Mouse (Mus musculus) urinary bladder, postnatal 10 days (tissue): ENCODE measurements at regions not wholly inside any gene's neighbourhood (a gene's known extent, or its start where the extent isn't known, plus 50 kb on each side); places are given as distances from the start of the nearest gene placed in this dataset.
A peak's percentile ranks its signal among the peaks of the same experiment; 100 is the strongest.

ENCODE experiments used
- DNase-seq: peaks from one replicate; pipeline ENCODE4 v3.0.0; 2022; ENCODE audit warnings: low spot score

DNA sequence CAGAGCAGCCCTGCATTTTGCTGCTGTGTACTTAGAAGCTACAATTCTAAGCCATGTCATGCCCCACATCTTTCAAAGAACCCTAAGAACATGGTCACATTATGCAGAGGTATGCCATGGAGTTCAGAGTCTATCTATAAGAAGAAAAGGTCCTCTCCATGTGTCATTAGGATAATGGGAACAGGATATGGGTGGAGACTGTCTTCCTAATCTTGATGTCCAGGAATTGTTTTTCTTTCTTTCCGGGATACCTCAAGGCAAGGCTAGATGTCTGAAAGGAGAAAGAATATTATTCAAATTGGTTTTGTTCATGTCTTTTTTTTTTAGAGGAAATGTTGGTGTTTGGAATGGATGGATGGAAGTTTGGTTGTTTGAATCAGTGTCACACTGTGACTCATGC is 477.3 kb upstream of the Gm26657 start:
- DNase-seq: no peak

DNA sequence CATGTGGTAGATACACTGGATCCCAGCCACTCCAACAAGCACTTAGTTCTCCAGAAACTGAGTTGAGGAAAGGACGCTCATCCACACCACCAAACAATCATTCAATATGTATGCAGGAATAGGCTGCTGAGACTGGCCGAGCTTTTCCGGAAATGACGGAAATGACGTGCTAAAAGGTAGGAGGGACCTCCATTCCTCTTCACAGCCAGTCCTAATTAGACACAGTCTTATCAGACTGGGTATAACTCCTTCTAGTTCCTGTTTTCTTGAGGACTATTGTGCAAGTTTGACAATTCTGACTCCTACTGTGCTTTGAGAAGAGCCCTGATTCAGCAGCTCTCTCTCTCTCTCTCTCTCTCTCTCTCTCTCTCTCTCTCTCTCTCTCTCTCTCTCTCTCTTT is 477.9 kb upstream of the Gm26657 start:
- DNase-seq: no peak

DNA sequence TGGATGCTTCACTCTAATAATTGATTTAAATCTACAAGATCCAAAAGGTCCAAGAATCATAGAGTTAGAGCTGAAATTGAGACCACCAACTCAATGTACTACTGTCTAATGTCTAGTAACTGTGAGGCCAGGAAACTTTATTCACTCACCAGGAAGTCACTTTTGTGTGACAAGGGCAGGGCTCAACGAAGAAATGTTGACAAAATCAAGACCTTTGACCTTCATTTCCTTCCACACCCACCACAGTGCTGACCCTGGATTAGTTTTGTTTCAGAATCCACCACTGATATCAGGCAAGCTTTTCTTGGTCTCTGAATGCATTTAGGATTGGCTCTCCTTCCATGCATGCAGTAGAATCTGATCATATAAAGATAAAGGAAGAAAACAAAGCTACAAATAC is 487.5 kb upstream of the Gm26657 start:
- DNase-seq: no peak

DNA sequence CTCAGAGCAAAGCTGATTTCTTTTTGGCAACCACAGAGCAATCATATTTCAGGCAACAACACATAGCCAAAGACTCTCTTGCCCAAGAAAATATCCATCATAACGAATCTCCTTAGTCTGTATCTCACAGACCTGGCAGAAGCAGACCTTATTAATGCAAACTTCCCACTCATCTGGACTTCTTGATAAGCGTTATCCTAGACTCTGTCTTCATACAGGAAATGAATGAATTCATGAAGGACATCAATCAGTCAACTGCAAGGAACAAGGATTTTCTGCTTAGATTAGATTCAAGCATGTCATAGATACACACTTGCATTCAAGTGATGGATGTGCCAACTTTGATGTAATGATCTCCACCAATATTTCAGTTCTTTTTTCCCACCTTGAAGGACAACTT is 488.1 kb upstream of the Gm26657 start:
- DNase-seq: no peak

DNA sequence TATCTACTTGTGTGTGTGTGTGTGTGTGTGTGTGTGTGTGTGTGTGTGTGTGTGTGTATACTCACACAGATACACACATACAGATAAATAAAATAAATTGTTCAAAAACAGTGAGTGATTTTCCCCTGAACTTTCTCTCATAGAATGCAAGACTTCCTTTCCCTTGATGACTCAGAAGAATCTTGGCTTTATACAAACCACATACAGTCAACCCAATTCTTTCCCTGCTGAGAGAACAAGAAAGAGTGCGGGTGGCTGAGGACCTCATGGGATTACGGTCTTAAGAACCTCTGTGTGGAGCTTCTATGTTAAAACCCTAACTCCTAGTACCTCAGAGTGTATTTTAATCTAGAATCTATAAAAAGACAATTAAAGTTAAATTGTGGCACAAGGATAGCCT is 489.3 kb upstream of the Gm26657 start:
- no peak for DNase-seq

DNA sequence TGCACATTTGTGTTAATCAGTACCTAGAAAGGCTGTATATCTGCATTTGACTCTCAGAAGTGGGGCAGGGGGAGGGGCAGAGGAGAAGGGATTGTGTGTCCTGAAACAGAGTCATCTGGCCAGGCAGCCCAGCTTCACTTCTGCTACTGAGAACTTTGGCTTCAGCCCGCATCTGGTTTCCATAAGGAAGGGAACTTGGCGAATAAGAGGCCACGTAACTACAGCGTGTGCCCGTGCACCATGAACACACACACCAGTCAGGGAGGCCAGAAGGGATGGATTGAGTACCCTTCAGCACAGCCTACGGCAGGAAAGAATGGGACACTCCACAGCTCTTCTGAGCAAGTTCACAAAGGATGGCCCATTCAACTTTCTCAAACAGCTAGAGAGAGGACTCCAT is 496.0 kb upstream of the Gm26657 start:
- no peak for DNase-seq

DNA sequence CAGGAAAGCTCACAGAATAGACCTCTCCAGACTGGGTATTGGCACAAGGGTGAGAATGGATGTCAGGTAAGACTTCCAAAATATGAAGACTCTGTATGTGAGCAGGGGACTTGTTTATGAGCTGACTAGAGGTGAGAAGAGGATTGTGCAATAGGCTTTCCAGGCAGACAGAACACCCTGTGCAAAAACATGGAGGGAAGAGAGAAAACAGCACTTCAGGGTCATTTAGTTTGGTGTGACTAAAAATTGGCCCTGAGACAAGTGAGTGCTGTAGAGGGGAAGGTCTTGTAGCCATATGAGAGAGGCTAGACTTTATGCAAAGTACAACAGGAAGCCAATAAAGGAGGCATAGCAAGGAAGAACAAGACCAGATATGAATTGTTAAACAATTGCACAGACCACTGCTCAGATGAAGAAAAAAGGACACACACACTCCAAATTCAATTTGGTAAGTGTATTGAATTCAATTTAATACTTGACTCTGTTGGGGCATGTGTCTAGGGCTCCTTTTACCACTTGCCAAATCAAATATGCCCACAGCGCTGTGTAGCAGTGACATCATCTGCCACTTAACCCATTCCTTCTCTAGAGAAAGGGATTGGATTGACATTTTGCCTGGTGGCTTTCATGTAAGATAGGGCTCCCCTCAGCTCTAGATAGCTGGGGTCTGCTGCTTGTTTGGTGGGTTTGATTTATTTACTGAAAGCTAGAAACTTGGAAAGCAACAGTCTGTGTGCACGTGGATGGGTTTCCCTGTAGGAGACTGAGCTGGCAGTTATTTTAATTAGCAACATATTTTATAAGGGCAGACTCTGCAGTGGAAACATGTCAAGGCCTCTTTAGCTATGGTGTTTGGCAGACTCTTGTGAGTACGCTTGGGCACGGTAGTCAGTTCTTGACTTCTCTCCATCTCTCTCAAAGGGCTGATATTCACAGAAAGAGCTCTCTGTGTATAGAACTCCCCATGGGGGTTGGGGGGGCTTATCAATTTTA is 501.1 kb upstream of the Gm26657 start:
- no peak for DNase-seq

DNA sequence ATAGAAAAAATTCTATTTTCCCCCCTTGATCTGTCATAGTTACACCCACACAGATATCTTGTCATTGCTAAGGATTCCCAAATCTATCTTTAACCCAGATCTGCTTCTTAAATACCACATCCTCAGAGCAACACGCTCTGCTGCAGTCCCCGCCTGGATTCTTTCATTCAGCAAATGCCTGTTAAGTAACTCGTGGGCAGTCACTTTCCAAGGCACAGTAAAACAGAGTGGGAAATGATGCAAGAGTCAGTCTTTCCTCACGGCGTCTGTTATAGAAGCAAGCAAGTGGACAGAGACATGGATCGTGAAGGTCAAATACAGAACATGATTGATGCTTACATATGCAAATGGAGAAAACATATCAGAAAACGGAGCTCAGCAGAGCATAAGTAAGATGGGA is 508.5 kb upstream of the Gm26657 start:
- DNase-seq: no peak

DNA sequence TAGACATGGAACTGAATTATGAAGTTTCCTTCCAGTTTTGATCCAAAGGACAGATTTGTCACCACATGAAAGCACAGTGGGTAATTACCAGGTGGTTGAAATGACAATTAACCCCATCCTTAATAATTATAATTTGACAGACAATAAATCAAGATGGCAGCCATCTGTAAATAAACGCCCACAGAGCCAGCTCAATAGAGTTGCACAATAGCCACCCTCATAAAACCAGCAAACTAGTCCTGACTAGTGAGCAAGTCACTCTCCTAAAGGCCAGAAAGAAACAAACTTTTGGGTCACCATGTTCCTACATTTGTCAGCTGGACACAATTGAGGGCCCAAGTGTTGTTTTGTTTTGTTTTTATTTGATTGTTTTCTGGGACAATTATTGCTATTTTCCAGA is 509.4 kb upstream of the Gm26657 start:
- no peak for DNase-seq

DNA sequence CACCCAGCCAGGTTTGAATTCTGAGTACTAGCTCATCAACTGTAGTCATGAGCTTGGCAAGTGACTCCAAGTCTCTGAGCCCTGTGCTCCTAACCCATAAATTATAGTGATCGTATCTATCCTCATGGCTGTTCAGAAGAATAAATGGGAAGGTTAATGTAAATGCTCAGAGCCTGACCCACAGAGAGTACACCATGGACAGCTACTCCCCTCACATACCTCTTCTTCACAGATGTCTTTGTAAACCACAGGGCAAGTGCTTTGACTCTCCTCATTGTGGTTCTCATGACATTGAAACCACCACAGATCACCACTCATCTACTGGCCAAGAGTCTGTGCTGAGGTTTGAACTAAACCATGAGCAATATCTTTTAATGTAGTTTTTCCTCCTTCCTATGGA is 513.4 kb upstream of the Gm26657 start:
- DNase-seq: no peak

DNA sequence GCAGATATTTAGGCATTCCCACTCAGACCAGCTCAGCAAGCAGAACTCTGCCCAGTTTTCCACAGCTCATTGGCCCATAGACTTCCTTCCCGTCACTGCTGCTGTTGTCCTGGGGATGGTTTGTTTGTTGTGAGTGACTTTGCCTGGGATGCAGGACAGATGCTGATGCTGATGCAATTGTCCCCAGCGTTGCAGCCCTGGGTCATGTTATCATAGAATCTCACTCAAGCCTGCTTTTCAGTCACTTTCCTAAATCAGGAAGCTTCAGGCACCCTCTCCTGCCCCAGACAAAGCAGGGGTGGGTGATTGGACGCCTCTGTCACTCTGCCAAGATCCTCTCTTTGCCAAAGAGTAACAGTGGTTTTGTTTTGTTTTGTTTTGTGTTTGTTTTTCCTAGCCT is 515.3 kb upstream of the Gm26657 start:
- no peak for DNase-seq

DNA sequence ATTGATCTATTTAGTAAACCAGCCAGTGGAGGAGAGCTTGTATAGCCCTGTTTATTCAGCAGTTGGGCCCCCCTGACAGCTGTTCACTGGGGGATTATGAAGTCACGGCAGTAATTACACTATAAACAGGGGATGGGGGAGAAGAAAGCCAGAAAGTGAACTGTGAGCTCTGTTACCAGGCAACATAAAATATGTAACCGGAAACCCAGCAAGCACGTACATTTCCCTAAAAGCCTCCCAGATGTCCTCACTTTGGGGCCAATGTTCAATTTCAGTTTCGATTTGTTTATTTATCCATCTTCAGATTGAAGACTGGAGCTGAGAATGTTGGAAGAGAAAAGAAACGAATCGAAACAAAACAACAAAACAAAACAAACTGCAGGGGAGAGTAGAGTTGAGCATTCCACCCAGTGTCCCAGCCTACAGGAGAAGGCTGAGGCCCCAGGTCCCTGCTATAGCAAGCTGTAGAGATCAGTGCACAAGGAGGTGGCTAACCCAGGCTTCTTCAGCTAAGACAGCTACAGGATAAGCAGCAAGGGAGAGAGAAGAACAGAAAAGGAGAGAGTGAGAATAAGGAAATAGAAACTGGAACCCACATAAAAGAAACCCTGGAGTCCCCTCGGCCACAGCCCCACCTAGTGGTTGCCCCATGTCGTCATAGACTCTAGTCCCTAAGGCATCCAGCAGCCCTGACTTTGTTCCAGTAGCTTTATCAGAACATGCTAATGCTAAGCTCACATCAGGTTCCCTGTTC is 517.7 kb upstream of the Gm26657 start:
- peak; percentile 12 for DNase-seq

DNA sequence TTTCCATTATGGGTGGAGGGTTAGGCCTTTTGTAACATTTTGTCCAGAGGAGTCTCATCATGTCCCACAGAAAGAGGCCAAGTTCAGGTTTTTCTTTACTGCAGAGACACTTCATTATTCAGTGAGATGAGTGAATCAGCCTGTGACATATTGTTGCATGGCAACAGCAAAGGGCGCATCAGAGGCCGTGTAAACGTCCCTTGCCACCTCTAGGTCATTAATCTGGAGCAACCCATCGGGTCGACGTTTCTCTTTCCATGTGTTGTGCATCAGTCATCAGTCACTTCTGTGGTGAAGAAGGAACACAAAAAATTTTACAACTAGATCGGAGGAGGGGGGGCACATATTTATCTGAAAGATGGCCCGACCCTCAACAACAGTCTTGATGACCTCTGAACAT is 519.3 kb upstream of the Gm26657 start:
- no peak for DNase-seq

DNA sequence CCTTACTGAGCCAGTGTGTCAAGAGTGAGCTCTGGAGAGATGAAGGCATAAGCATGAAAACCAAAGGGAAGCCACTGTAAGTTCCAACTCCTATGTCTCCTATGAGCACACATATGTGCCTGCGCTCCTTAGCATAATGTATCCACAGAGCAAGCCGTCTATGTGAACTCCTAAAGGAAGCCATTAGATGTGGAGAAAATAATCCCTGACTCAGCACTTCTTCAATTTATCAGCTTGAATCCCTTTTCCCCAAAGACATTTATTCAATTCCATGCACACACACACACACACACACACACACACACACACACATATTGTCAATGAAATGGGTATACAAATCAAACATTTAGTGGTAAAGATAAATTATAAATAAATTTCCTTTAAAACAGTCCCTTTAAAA is 530.4 kb upstream of the Gm26657 start:
- DNase-seq: no peak

DNA sequence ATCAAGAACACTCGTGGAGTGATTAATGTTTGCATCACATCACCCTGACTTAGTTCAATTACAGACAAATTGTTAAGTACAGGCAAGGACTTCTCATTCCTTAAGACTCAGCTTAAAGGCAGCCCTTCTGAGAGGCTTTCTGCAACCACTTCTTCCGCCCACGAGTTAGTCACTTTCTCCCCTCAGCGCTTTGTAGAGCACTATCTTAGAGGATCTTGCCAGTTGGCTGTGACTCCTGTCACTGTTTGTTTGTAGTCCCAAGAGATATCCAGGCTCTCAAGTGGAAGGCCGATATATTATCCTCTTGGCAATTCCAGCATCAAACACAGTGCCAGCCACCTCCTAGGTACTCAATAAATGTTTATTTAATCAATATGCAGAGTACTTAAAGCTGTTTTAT is 532.1 kb upstream of the Gm26657 start:
- DNase-seq: no peak

DNA sequence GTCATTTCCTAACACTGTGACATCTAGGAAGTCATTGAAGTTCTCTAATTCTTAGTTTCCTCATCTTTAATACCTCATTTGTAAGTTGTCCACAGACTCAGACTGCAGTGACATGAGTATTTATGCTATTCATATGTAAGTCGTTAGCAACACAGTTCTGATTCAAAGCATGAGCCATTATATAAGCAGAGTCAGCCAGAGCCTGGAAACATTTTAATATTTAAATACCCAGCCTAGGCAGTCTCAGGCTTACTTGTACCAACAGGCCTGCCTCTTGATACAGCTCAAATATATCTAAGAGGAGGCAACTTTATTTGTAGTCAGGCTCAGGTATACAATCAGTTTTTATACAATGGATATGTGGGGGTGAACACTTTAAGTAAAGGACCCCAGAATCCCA is 534.8 kb upstream of the Gm26657 start:
- DNase-seq: no peak

DNA sequence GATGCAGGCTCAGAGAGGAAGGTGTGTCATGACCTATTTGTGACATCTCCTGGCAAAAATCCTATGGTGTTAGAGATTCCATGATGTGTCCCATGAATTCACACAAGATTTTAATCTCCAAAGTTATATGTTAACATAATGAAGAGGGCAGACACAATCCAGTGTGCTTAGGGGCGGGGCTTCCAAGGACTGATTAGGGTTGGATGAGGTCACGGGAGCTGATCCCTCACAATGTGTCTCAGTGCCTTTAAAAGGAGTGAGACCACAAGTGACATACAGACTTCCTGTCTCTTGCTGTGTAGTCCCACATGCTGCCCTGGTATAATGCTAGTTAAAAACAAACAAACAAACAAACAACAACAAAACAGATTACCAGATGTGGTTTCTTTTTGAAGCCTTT is 546.5 kb upstream of the Gm26657 start:
- no peak for DNase-seq

DNA sequence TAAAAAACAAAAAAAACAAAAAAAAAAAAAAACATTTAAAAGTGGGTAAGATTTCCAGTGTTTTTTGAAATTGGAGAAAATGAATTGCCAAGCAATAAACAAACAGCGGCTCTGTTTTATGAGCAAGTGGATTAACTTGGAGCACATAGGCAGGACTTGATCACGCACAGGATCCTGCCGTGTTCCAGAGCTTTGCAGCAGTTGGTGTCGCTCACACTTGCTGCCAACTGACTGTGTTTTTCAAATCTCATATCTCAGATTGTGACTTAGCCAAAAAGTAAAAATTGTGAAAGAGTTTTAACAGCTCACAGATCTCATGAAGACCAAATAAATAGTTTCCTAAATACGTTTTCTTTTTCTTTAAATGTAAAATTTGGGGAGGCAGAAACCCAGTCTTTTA is 547.4 kb upstream of the Gm26657 start:
- no peak for DNase-seq

DNA sequence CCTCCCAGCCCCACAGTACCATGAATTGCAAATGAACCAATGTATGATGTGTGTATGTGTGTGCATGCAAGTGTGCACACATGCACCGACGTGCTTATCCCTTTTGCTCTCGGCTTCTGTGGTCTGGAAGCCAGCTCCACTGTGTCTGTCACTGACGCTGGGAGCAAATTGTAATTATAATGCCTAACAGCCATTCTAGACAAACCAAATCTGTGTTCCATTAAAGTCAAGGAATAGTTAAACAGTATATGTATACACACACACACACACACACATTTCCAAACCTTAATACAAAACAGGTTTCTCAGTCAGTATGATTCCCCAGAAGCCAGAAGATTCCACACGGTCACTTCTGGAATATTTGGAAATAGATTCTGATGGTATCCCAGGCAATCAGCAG is 560.3 kb upstream of the Gm26657 start:
- no peak for DNase-seq

DNA sequence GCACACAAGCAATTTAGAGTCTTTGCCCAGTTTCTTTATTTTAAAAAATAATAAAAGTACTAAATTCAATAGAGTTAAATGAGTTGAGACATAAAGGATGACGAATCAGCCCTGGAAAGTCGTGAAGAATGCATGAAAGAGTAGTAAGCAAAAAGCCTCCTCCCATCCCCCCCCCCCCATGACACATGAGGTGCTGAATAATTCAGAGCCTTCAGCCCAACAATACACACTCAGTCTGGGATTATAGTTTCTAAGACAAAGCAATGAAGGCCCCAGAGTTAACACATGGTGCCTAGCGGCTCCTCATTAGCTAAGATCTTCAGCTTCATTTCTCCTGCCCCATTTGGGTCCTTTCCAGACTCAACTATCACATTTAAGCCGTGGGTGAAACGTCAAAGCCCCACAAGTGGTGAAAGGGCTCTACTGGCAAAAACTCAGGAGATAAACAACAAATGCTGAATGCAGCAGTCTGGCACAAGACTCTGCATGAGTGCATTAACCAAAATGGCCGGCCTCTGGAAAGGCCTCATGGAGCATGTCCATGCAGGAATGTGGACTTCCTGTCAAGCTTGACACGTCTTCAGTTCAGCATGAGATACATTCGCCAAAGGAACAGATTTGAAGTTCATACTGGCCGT is 560.9 kb upstream of the Gm26657 start:
- DNase-seq: no peak

DNA sequence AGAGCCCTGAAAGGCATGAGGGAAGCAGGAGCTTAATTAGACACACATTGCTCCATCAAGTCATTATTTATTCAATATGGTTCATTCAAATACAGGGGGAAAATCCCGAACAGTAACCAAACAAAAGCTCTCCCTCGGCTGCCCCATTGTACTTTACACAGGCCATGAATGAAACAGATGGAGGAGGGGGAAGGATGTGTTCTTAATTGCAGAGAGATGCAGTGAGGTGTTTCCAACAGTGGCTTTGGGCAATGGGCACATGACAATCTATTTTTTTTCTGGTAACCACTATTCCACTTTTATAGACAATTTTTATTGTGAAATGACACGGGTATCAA is 578.6 kb upstream of the Gm26657 start:
- no peak for DNase-seq

DNA sequence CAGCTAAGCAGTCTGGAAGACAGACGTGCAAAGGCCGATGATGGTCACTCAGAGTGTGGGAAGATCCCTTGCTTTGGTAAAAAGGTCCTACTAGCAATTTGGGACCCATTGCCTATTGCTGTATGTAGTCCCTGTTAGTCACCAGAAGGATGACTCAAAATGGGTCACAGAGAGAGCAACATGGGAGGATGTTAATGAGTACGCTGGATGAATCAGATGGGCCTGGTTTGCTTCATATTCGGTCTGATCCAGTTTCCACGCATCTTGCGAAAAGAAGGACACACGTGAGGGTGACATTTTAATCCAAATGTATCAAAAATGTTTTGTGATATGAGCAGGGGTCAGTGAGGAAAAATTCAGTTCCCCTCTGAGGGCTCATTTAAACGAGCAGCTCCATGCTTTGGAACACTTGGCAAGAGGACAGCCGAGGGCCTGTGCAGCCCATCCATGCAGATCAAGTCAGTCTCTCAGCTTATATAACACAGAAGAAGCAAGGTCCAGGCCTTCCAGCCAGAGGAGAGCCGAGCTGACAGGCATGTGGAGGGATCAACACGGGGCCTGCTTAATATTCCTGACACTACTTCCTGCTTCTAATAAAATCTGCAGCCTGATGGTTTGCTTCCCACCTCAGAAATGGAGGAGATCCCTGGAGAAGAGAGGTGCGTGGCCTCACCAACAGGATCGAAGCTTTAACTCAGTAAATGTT is 579.2 kb upstream of the Gm26657 start:
- no peak for DNase-seq
